Mouse (Mus musculus): ENCODE measurements around the gene Eng.

Eng gene

GRCm38 (mm10) chr2:32644799-32645475 is 1.5 kb upstream of the Eng start:
- no peak for DNase-seq (ENCODE audit: low spot score in 2 of 2)

GRCm38 (mm10) chr2:32645647-32646046 is 748 bp upstream of the Eng start:
- DNase-seq (ENCODE audit: low spot score in 2 of 2): no peak

GRCm38 (mm10) chr2:32647366-32647765 is 971 bp downstream of the Eng start:
- DNase-seq (ENCODE audit: low spot score in 2 of 2): no peak

GRCm38 (mm10) chr2:32653764-32654163 is 7.4 kb downstream of the Eng start:
- DNase-seq (ENCODE audit: low spot score in 2 of 2): no peak

GRCm38 (mm10) chr2:32654743-32655393 is 8.5 kb downstream of the Eng start:
- DNase-seq (ENCODE audit: low spot score in 2 of 2): no peak

GRCm38 (mm10) chr2:32655394-32655744 is 9.0 kb downstream of the Eng start:
- no peak for DNase-seq (ENCODE audit: low spot score in 2 of 2)

GRCm38 (mm10) chr2:32655826-32656225 is 9.4 kb downstream of the Eng start:
- DNase-seq (ENCODE audit: low spot score in 2 of 2): no peak

GRCm38 (mm10) chr2:32658873-32659272 is 12.5 kb downstream of the Eng start:
- no peak for DNase-seq (ENCODE audit: low spot score in 2 of 2)

GRCm38 (mm10) chr2:32661509-32662107 is 15.2 kb downstream of the Eng start:
- DNase-seq (ENCODE audit: low spot score in 2 of 2): no peak

- DNase-seq (ENCODE audit: low spot score in 2 of 2): no peak
Measured at GRCm38 (mm10) chr2:32662291-32662690, 15.9 kb downstream of the Eng start.

GRCm38 (mm10) chr2:32665345-32665744 is 18.9 kb downstream of the Eng start:
- no peak for DNase-seq (ENCODE audit: low spot score in 2 of 2)

- DNase-seq (ENCODE audit: low spot score in 2 of 2): no peak
Measured at GRCm38 (mm10) chr2:32665853-32666252, 19.5 kb downstream of the Eng start.

GRCm38 (mm10) chr2:32667775-32668174 is 21.4 kb downstream of the Eng start:
- DNase-seq (ENCODE audit: low spot score in 2 of 2): no peak

GRCm38 (mm10) chr2:32668176-32668575 is 21.8 kb downstream of the Eng start:
- DNase-seq (ENCODE audit: low spot score in 2 of 2): no peak

- no peak for DNase-seq (ENCODE audit: low spot score in 2 of 2)
Measured at GRCm38 (mm10) chr2:32669876-32670275, 23.5 kb downstream of the Eng start.

- no peak for DNase-seq (ENCODE audit: low spot score in 2 of 2)
Measured at GRCm38 (mm10) chr2:32671147-32671546, 24.8 kb downstream of the Eng start.

GRCm38 (mm10) chr2:32671907-32672595 is 25.7 kb downstream of the Eng start:
- no peak for DNase-seq (ENCODE audit: low spot score in 2 of 2)

GRCm38 (mm10) chr2:32673176-32673917 is 27.0 kb downstream of the Eng start:
- DNase-seq (ENCODE audit: low spot score in 2 of 2): no peak

GRCm38 (mm10) chr2:32676821-32677220 is 30.4 kb downstream of the Eng start:
- no peak for DNase-seq (ENCODE audit: low spot score in 2 of 2)

GRCm38 (mm10) chr2:32677683-32678082 is 31.3 kb downstream of the Eng start:
- no peak for DNase-seq (ENCODE audit: low spot score in 2 of 2)

GRCm38 (mm10) chr2:32680051-32680451 is 33.7 kb downstream of the Eng start:
- peak; percentile 62 to 79 for DNase-seq (ENCODE audit: low spot score in 2 of 2)

Data from right cerebral cortex, postnatal 36 days (tissue).